8 mouse cellular contexts compared by ENCODE assay signal in the genomic region with DNA sequence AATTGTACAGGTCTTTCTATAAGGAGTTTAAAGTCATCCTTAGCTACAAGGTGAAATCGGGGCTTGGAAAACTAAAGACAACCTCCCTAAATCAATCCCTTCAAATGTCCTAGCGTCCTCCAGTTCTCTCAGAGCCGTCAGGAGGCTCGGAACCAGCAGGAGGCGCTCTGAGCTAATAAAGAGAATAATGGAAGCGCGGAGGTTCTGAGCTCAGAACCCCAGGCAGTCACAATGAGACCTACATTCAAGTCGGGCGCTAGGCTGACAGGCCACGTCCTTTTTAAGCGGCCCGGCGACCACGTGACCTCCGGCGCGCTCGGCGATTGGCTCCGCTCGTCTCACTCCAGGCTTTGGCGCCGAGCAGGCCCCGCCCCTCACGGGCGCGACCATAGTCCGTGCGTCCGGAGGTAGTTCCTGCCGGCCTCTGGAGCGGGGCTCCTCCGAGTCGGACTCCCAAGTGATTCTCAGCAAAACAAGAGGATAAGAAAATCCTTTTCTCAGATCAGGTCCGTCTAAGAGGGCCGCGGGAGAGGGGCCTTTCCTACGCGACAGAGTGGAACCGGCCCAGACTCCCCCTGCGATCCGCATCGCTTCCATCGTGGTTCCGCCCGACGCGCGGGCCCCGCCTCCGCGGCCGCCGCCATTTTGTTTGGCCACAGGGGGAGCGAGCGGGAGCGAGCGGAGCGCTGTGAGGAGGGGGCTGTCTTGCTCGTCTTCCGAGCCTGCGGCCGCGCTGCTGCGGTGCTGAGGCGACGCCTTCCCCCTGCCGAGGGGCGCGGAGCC. TPM values are rescaled to one million over a fixed set of nuclear protein-coding genes. Genes with fewer than 3 reads are reported as not detected.
A peak's percentile ranks its signal among the peaks of the same experiment; 100 is the strongest.
DNase-seq lines count a peak whose midpoint lies in the region; ATAC-seq lines count a peak whose summit lies in the region.

Gene Smc3 (plus strand): TSS at position 642 of the 783 bp plus-strand sequence.

- H3K36me3 ChIP-seq in hindbrain, embryonic 15.5 days: peaks cover 7% of the 10 kb centered on the region

- WGBS in hindbrain, embryonic 15.5 days: under 1% methylated on average over 65 of the region's 70 CpGs

- peak; percentile 97 for ATAC-seq in hindbrain, embryonic 15.5 days (ENCODE audit: low FRiP score, low read depth)

- no peaks in the 10 kb centered on the region for H3K9me3 ChIP-seq in hindbrain, embryonic 15.5 days

- H3K27ac ChIP-seq in hindbrain, embryonic 15.5 days (replicated peaks): peak within 1 kb of the TSS; percentile 99

- peaks cover 22% of the 10 kb centered on the region for H3K4me1 ChIP-seq in hindbrain, embryonic 15.5 days (replicated peaks)

- peak within 1 kb of the TSS; percentile 77 for H3K4me2 ChIP-seq in hindbrain, embryonic 15.5 days

- H3K27me3 ChIP-seq in hindbrain, embryonic 15.5 days: no peaks in the 10 kb centered on the region

- H3K4me3 ChIP-seq in hindbrain, embryonic 15.5 days: peak within 1 kb of the TSS; percentile 97

- peak; percentile 99 for DNase-seq in T-cell, adult 2 months (ENCODE audit: low spot score)
- peak; percentile 99 to 100 for DNase-seq in cerebellum, postnatal 36 days
- peak; percentile 98 to 99 for DNase-seq in frontal cortex, postnatal 36 days (ENCODE audit: low spot score in 2 of 2)
- DNase-seq in left cerebral cortex, adult 11 months (ENCODE audit: low spot score): peak; percentile 96
- peak; percentile 99 for DNase-seq in lung, postnatal 4 days
- peak; percentile 93 for DNase-seq in retina, postnatal 7 days (ENCODE audit: low read depth, low spot score)
- DNase-seq in urinary bladder, adult 2 months (ENCODE audit: low spot score): peak; percentile 98

- peak within 1 kb of the TSS; percentile 95 for H3K9ac ChIP-seq in hindbrain, embryonic 15.5 days

RNA-seq across cellular contexts. Expression of gene Smc3, which starts in this region (rescaled TPM):
- 53.7 and 54.7 TPM in 2 replicates for polyA plus RNA-seq in hindbrain, embryonic 15.5 days (2015; fragmentation: Nextera tagmentation; extraction: Ambion mirVana)
- 16.8 and 23.6 TPM in 2 replicates for polyA plus RNA-seq in urinary bladder, adult 2 months (2012; rRNA removed)

Comparison
In these comparisons a context has a peak if more than half of its experiments do, and no peak if none do; other contexts are left out.
1. Peak in every context shown above with its lines: DNase-seq, ATAC-seq, H3K4me3 ChIP-seq and H3K27ac ChIP-seq.